Mouse (Mus musculus) heart, postnatal 0 days (tissue): ENCODE data around the gene Exoc4. TPM values are rescaled to one million over a fixed set of nuclear protein-coding genes. Genes with fewer than 3 reads are reported as not detected.

Source experiments
- ATAC-seq: fragments of 200-750 bp; cut with Nextera tagmentation; 2 replicates; pipeline ENCODE4 v1.8.0; 2017; ENCODE audit warnings: low read depth, moderate number of reproducible peaks, moderate library complexity; ENCODE audit not compliant: insufficient read depth
- DNase-seq: peaks from one replicate; pipeline ENCODE4 v3.0.0-alpha.2; 2016; ENCODE audit warnings: low spot score
- H3K27ac ChIP-seq: fragments of 300-500 bp; sonication (generic); 2 replicates; pipeline ENCODE4 v1.5.1; 2014; ENCODE audit warnings: low read depth, mild to moderate bottlenecking
- H3K27me3 ChIP-seq: fragments of 300-500 bp; sonication (generic); 2 replicates; pipeline ENCODE4 v1.6.1; 2014; ENCODE audit warnings: low read length, mixed read lengths; ENCODE audit not compliant: control insufficient read depth, insufficient read depth
- H3K36me3 ChIP-seq: fragments of 300-500 bp; sonication (generic); replicated peaks from 2 replicates; pipeline ENCODE4 v1.6.1; 2014; ENCODE audit warnings: low read length, mixed read lengths; ENCODE audit not compliant: control insufficient read depth, insufficient read depth
- H3K4me1 ChIP-seq: fragments of 300-500 bp; sonication (generic); 2 replicates; pipeline ENCODE4 v1.6.1; 2014; ENCODE audit warnings: antibody characterized with exemption; ENCODE audit not compliant: control insufficient read depth, insufficient read depth
- H3K4me2 ChIP-seq: fragments of 300-500 bp; sonication (generic); 2 replicates; pipeline ENCODE4 v1.6.1; 2014; ENCODE audit warnings: low read depth, mild to moderate bottlenecking, low read length, moderate library complexity
- H3K4me3 ChIP-seq: fragments of 300-500 bp; sonication (generic); 2 replicates; pipeline ENCODE4 v1.5.1; 2014; ENCODE audit warnings: low read depth, low read length
- H3K9ac ChIP-seq: fragments of 300-500 bp; sonication (generic); replicated peaks from 2 replicates; pipeline ENCODE4 v1.6.1; 2014; ENCODE audit warnings: low read depth, low read length, mixed read lengths
- H3K9me3 ChIP-seq: fragments of 300-500 bp; sonication (generic); replicated peaks from 2 replicates; pipeline ENCODE4 v1.6.1; 2016; ENCODE audit warnings: low read length; ENCODE audit not compliant: control insufficient read depth
- CTCF ChIP-seq: IDR thresholded peaks from 2 replicates; pipeline ENCODE4 v1.5.1; 2016; ENCODE audit warnings: antibody characterized with exemption, control low read depth, low read depth
- EP300 ChIP-seq: IDR thresholded peaks from 2 replicates; pipeline ENCODE4 v1.6.1; 2016; ENCODE audit warnings: antibody characterized with exemption, low read depth
- WGBS: fragments of 180-500 bp; shearing (Covaris S2); extraction: QIAGEN DNeasy Blood & Tissue Kit; methylation state at CpG from one replicate; pipeline ENCODE4 v1.1.7; 2014; 5-methylcytosine and 5-hydroxymethylcytosine counted together
- polyA plus RNA-seq: library from polyadenylated mRNA; unstranded; fragments of >200 nt; fragmentation: Nextera tagmentation; extraction: Ambion mirVana; gene quantifications from 2 replicates; pipeline ENCODE4 v1.2.1, GENCODE M21; 2015
- total RNA-seq: library from RNA; depleted of rRNA; stranded (reverse); fragments of >200 nt; gene quantifications from 2 replicates; pipeline ENCODE4 v1.2.3, GENCODE M21; 2014; ENCODE audit warnings: low replicate concordance

The Exoc4 gene
- total and polyA plus RNA-seq, 2 experiments from 2014 or later: 15.8 to 54.6 TPM

DNA sequence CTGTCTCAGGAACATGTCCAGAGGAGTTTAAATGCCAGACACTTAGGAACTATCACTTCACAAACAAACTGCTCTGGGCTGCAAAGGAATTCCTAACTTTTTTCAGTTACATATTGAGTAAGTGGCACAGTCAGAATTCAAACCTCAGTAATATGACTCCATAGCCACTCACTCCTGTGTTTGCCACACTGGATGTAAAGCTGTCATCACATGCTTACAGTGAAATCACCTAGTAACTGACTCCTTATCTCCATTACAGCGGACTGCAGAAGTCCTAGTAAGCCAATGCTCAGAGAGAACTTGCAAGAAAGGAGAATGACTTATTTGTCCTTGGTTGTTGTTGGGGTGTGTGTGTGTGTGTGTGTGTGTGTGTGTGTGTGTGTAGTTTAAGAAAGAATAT, 448.1 kb downstream of the Exoc4 start:
- TF ChIP-seq CTCF (no peak), EP300 (no peak)
- no peak for DNase-seq
- 36% methylated on average over 1 of the region's 1 CpGs for WGBS
- Histone ChIP-seq H3K4me1 (no peaks in the 10 kb centered on the region), H3K27ac (no peak overlapping the region), H3K9ac (no peak overlapping the region), H3K36me3 (no peaks in the 10 kb centered on the region), H3K4me2 (no peak overlapping the region), H3K9me3 (no peaks in the 10 kb centered on the region), H3K27me3 (no peaks in the 10 kb centered on the region), H3K4me3 (no peak overlapping the region)
- no peak for ATAC-seq

DNA sequence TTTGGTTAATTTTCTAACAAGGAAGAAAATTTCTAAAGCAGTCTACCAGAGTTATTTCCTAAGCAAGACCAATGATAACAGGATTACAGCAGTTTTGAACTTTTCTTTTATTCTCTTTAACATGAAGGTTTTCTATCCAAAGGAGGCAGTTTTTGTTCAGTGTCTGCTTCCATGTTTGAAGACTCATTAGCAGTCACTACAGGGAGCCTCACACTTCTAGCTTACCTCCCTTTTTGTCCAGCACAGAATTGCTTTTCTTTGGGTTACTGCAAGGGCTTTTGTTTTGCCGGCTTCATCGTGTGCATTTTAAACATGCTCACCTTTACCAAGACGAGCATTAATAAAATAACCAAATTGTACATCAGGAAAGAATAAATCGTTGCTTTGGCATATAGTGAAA, 460.0 kb downstream of the Exoc4 start:
- Histone ChIP-seq H3K36me3 (no peaks in the 10 kb centered on the region), H3K4me3 (no peak overlapping the region), H3K9ac (no peak overlapping the region), H3K27me3 (no peaks in the 10 kb centered on the region), H3K9me3 (no peaks in the 10 kb centered on the region), H3K4me1 (no peaks in the 10 kb centered on the region), H3K27ac (no peak overlapping the region), H3K4me2 (no peak overlapping the region)
- TF ChIP-seq CTCF (no peak), EP300 (no peak)
- no peak for DNase-seq
- WGBS: 84% methylated on average over 4 of the region's 4 CpGs
- no peak for ATAC-seq

DNA sequence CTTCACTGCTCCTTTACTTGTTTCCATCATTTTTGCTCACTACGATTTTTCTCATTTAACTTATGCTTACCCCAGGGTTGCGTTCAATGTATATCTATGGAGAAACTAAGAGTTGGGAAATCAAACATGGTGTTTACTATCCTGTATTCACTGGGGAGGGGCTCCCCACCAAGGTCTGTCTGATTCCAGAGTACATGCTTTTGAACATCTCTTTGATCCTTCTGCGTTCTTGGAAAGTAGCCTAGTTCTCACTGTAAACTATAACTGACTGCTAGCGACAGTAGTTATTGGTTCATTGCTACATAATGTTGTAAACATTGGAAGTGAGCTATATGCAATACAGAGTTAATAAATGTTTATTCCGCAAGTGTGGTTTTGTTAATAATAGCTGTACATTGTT, 460.5 kb downstream of the Exoc4 start:
- TF ChIP-seq CTCF (no peak), EP300 (no peak)
- DNase-seq (no peak), ATAC-seq (no peak)
- 91% methylated on average over 5 of the region's 5 CpGs for WGBS
- H3K4me3 ChIP-seq: no peak overlapping the region
- no peaks in the 10 kb centered on the region for H3K36me3 ChIP-seq
- no peaks in the 10 kb centered on the region for H3K4me1 ChIP-seq
- H3K9ac ChIP-seq: no peak overlapping the region
- H3K9me3 ChIP-seq: no peaks in the 10 kb centered on the region
- no peaks in the 10 kb centered on the region for H3K27me3 ChIP-seq
- H3K4me2 ChIP-seq: no peak overlapping the region
- no peak overlapping the region for H3K27ac ChIP-seq

DNA sequence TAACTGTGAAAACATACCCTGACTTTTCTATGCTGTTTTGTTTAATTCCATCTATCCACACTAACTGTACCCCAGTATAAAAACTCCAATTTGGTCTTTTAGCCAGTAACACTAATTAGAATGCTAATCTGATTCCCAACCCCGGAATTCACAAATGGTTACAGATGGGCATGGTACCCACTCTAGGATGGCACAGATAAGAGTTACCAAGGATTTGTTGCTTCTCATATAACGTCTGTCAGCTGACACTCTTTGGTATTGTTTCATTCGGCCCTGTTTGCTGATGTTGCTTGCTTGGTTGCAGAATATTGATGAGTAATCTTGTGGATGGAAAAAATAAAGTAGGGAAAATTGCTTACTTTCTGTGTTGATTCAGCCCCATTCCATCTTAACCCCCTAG, 462.9 kb downstream of the Exoc4 start:
- 64% methylated on average over 3 of the region's 3 CpGs for WGBS
- H3K4me2 ChIP-seq: no peak overlapping the region
- no peaks in the 10 kb centered on the region for H3K9me3 ChIP-seq
- no peak for DNase-seq
- TF ChIP-seq CTCF: no peak
- no peak for TF ChIP-seq EP300
- no peak overlapping the region for H3K4me3 ChIP-seq
- no peaks in the 10 kb centered on the region for H3K36me3 ChIP-seq
- ATAC-seq: no peak
- no peak overlapping the region for H3K9ac ChIP-seq
- H3K4me1 ChIP-seq: no peaks in the 10 kb centered on the region
- no peak overlapping the region for H3K27ac ChIP-seq
- H3K27me3 ChIP-seq: no peaks in the 10 kb centered on the region

DNA sequence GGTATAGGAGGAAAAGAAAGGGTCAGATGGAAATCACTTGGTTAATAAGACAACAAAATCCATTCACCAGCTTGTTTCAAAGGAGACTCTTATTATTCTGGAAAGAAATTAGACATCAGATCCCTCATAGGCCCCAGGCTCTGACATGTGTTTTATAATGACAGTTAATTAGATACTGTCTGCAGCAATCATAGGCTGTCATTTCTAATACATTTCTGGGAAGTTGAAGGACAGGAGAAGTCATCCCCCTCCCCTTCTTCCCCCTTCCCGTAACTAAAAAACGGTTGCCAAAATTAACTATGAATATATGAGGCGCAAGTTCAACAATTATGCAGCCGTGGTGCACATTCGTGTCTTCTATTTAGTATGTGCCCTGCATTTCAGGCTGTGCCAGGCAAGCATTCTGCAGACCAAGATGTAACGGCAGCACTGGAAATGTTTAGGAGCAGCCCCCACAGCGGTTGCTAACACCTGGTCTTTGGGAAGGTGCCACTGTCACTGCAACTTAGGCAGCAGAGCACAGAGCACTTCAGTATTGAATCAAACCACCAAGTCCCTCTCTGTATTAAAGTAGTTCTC, 463.7 kb downstream of the Exoc4 start:
- Histone ChIP-seq H3K36me3 (no peaks in the 10 kb centered on the region), H3K9me3 (no peaks in the 10 kb centered on the region), H3K4me3 (no peak overlapping the region), H3K27ac (no peak overlapping the region), H3K4me2 (no peak overlapping the region), H3K4me1 (no peaks in the 10 kb centered on the region), H3K27me3 (no peaks in the 10 kb centered on the region), H3K9ac (no peak overlapping the region)
- WGBS: 80% methylated on average over 7 of the region's 7 CpGs
- no peak for TF ChIP-seq CTCF
- no peak for TF ChIP-seq EP300
- DNase-seq (no peak), ATAC-seq (no peak)
